Mouse (Mus musculus): ENCODE data around the gene Atxn7l2. TPM values are rescaled to one million over a fixed set of nuclear protein-coding genes. Genes with fewer than 3 reads are reported as not detected.
A peak's percentile ranks its signal among the peaks of the same experiment; 100 is the strongest.

Atxn7l2 gene
- polyA plus RNA-seq, 1 experiment from 2014 or later, result 25.4 TPM

GRCm38 (mm10) chr3:108225711-108226557, 15.2 kb upstream of the Atxn7l2 start:
- Histone ChIP-seq H3K4me2 (replicated peaks) (peak overlapping the region; percentile 80), H3K4me1 (peaks cover 18% of the 10 kb centered on the region), H3K9ac (peak overlapping the region; percentile 62), H3K4me3 (peak overlapping the region; percentile 49), H3K36me3 (no peaks in the 10 kb centered on the region), H3K9me3 (no peaks in the 10 kb centered on the region), H3K27ac (no peak overlapping the region), H3K27me3 (peaks cover 74% of the 10 kb centered on the region)
- 2% methylated on average over 62 of the region's 67 CpGs for WGBS
- peak; percentile 73; the same call in 1 of the 2 replicates for ATAC-seq (ENCODE audit: low FRiP score, low read depth)

DNA sequence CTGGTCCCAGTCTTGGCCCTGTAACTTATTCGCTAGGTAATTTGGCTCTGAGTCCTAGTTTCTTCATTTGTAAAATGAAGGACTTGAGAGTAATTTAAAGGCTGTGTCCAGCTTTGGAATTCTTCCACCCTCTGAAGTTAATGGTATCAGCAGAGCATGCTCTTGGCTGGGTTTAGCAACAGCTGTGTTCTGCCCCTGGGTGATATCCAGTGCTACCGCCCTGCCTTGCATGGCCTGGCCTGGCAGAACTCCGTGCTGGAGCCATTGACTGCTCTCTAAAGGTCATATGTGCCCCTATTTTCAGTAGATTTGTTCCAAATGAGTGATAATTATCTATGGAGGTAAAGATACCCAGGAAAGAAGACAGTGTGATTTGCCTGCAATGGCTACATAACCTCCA, 9.9 kb upstream of the Atxn7l2 start:
- Histone ChIP-seq H3K27ac (no peak overlapping the region), H3K9me3 (no peaks in the 10 kb centered on the region), H3K9ac (no peak overlapping the region), H3K36me3 (no peaks in the 10 kb centered on the region), H3K27me3 (peaks cover 46% of the 10 kb centered on the region), H3K4me1 (no peaks in the 10 kb centered on the region), H3K4me2 (replicated peaks) (no peak overlapping the region), H3K4me3 (no peak overlapping the region)
- WGBS, result 74% methylated on average over 3 of the region's 3 CpGs
- no peak for ATAC-seq (ENCODE audit: low FRiP score, low read depth)

DNA sequence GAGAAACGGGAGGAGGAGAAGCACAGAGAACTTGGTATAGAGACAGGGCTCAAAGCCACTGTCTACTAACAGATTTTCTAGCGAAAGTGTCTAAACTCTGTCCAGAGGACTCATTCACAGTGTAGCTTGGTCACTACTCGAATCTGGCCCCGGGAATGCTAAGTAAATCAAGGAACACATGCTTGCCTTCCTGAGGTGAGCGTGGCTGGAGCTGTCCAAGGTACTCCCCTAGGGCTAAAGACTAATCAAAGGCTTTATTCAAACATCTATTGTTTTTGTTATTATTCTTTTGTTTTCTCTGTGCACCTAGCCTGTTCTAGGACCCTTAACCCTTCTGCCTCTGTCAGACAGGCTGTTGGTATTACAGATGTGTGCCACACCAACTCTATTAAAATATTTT, 4.0 kb upstream of the Atxn7l2 start:
- Histone ChIP-seq H3K9me3 (no peaks in the 10 kb centered on the region), H3K27me3 (no peaks in the 10 kb centered on the region), H3K27ac (no peak overlapping the region), H3K4me1 (peaks cover 5% of the 10 kb centered on the region), H3K36me3 (no peaks in the 10 kb centered on the region), H3K4me2 (replicated peaks) (no peak overlapping the region), H3K9ac (no peak overlapping the region), H3K4me3 (no peak overlapping the region)
- no peak for ATAC-seq (ENCODE audit: low FRiP score, low read depth)
- WGBS, result 10% methylated on average over 5 of the region's 5 CpGs

- Histone ChIP-seq H3K4me1 (peaks cover 23% of the 10 kb centered on the region), H3K27ac (no peak overlapping the region), H3K27me3 (no peaks in the 10 kb centered on the region), H3K36me3 (peaks cover 8% of the 10 kb centered on the region), H3K4me2 (replicated peaks) (no peak overlapping the region), H3K9me3 (no peaks in the 10 kb centered on the region), H3K4me3 (no peak overlapping the region), H3K9ac (no peak overlapping the region)
- 84% methylated on average over 8 of the region's 8 CpGs for WGBS
- ATAC-seq (ENCODE audit: low FRiP score, low read depth), result no peak
Measured at GRCm38 (mm10) chr3:108212406-108212805, 1.7 kb upstream of the Atxn7l2 start.

DNA sequence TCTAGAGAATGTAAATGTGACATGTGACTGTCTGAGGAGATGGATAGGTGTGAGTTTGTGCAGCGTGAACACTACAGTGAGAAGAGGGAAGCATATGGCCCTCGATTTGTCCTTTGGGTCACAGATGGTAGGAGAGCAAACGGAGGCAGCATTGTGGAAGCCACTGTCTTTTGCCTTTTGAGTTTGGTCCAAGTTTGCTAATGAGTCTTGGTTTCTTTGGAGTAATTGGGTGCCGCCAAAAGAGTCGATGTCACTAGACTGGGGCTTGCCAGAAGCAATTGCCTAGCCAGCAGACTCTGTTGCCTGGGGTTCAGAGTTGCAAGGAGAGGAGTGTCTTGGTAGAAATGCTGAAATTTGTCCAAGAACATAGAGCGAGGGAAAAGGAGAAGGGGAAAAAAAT, 1.1 kb upstream of the Atxn7l2 start:
- Histone ChIP-seq H3K36me3 (peaks cover 14% of the 10 kb centered on the region), H3K4me1 (peaks cover 28% of the 10 kb centered on the region), H3K4me3 (no peak overlapping the region), H3K4me2 (replicated peaks) (0 out of 2 replicates have a peak overlapping the region, but pooled peaks have one; percentile 89), H3K9me3 (no peaks in the 10 kb centered on the region), H3K9ac (no peak overlapping the region), H3K27ac (no peak overlapping the region), H3K27me3 (no peaks in the 10 kb centered on the region)
- 81% methylated on average over 6 of the region's 6 CpGs for WGBS
- ATAC-seq (ENCODE audit: low FRiP score, low read depth), result no peak

GRCm38 (mm10) chr3:108209946-108210770, 576 bp downstream of the Atxn7l2 start:
- WGBS, result under 1% methylated on average over 63 of the region's 72 CpGs
- Histone ChIP-seq H3K27me3 (no peaks in the 10 kb centered on the region), H3K36me3 (peaks cover 31% of the 10 kb centered on the region), H3K9me3 (no peaks in the 10 kb centered on the region), H3K27ac (peak overlapping the region; percentile 89), H3K4me3 (peak overlapping the region; percentile 60), H3K4me1 (peaks cover 34% of the 10 kb centered on the region), H3K4me2 (replicated peaks) (peak overlapping the region; percentile 89), H3K9ac (peak overlapping the region; percentile 81)
- ATAC-seq (ENCODE audit: low FRiP score, low read depth), result peak; percentile 95

- peaks cover 34% of the 10 kb centered on the region for H3K4me1 ChIP-seq
- 6% methylated on average over 8 of the region's 8 CpGs for WGBS
- H3K36me3 ChIP-seq, result peaks cover 37% of the 10 kb centered on the region
- ATAC-seq (ENCODE audit: low FRiP score, low read depth), result no peak
- H3K4me3 ChIP-seq, result peak overlapping the region; percentile 60
- no peaks in the 10 kb centered on the region for H3K27me3 ChIP-seq
- H3K9me3 ChIP-seq, result no peaks in the 10 kb centered on the region
- peak overlapping the region; percentile 89 for H3K27ac ChIP-seq
- peak overlapping the region; percentile 89 for H3K4me2 ChIP-seq (replicated peaks)
- H3K9ac ChIP-seq, result peak overlapping the region; percentile 81
Measured at GRCm38 (mm10) chr3:108209536-108209935, 1.2 kb downstream of the Atxn7l2 start.

- Histone ChIP-seq H3K4me1 (peaks cover 34% of the 10 kb centered on the region), H3K9ac (peak overlapping the region; percentile 81), H3K36me3 (peaks cover 41% of the 10 kb centered on the region), H3K9me3 (no peaks in the 10 kb centered on the region), H3K27ac (no peak overlapping the region), H3K4me3 (peak overlapping the region; percentile 60), H3K27me3 (no peaks in the 10 kb centered on the region), H3K4me2 (replicated peaks) (peak overlapping the region; percentile 89)
- 43% methylated on average over 3 of the region's 3 CpGs for WGBS
- ATAC-seq (ENCODE audit: low FRiP score, low read depth), result no peak
Measured at GRCm38 (mm10) chr3:108209001-108209400, 1.7 kb downstream of the Atxn7l2 start.

- Histone ChIP-seq H3K4me3 (no peak overlapping the region), H3K4me1 (peaks cover 48% of the 10 kb centered on the region), H3K36me3 (peaks cover 62% of the 10 kb centered on the region), H3K27me3 (no peaks in the 10 kb centered on the region), H3K9ac (no peak overlapping the region), H3K9me3 (no peaks in the 10 kb centered on the region), H3K4me2 (replicated peaks) (peak overlapping the region; percentile 19; the same call in 1 of the 2 replicates), H3K27ac (no peak overlapping the region)
- WGBS, result 77% methylated on average over 15 of the region's 15 CpGs
- no peak; the same call in 1 of the 2 replicates for ATAC-seq (ENCODE audit: low FRiP score, low read depth)
Measured at GRCm38 (mm10) chr3:108206731-108207375, 3.9 kb downstream of the Atxn7l2 start.

GRCm38 (mm10) chr3:108205601-108206000, 5.1 kb downstream of the Atxn7l2 start:
- no peak for ATAC-seq (ENCODE audit: low FRiP score, low read depth)
- H3K27me3 ChIP-seq, result no peaks in the 10 kb centered on the region
- no peaks in the 10 kb centered on the region for H3K9me3 ChIP-seq
- no peak overlapping the region for H3K27ac ChIP-seq
- no peak overlapping the region for H3K9ac ChIP-seq
- H3K4me1 ChIP-seq, result peaks cover 55% of the 10 kb centered on the region
- peaks cover 66% of the 10 kb centered on the region for H3K36me3 ChIP-seq
- no peak overlapping the region for H3K4me2 ChIP-seq (replicated peaks)
- no peak overlapping the region for H3K4me3 ChIP-seq
- 91% methylated on average over 8 of the region's 8 CpGs for WGBS

- Histone ChIP-seq H3K27ac (no peak overlapping the region), H3K36me3 (peaks cover 66% of the 10 kb centered on the region), H3K9ac (no peak overlapping the region), H3K9me3 (no peaks in the 10 kb centered on the region), H3K4me3 (no peak overlapping the region), H3K27me3 (no peaks in the 10 kb centered on the region), H3K4me2 (replicated peaks) (no peak overlapping the region), H3K4me1 (peaks cover 63% of the 10 kb centered on the region)
- no peak for ATAC-seq (ENCODE audit: low FRiP score, low read depth)
- 88% methylated on average over 11 of the region's 11 CpGs for WGBS
Measured at GRCm38 (mm10) chr3:108204470-108204869, 6.3 kb downstream of the Atxn7l2 start.
